Mouse (Mus musculus) inflammation-experienced regulatory T-cells, adult 6 months (primary cell): ENCODE measurements around the gene Slc23a4. TPM values are rescaled to one million over a fixed set of nuclear protein-coding genes. Genes with fewer than 3 reads are reported as not detected.

Experiments
- ATAC-seq: one replicate; pipeline ENCODE4 v1.8.0; 2017
- polyA plus RNA-seq, 3 experiments: library from polyadenylated mRNA; unstranded; fragments of 100-300 nt; shearing (Covaris generic); gene quantifications; one replicate each; pipeline ENCODE4 v1.2.1; 2017

Gene Slc23a4
- polyA plus RNA-seq, 3 experiments from 2014 or later: 0.59 TPM; not detected in 2

GRCm38 (mm10) chr6:34954926-34955861, 33.0 kb downstream of the Slc23a4 start:
- ATAC-seq: peak; percentile 92

DNA sequence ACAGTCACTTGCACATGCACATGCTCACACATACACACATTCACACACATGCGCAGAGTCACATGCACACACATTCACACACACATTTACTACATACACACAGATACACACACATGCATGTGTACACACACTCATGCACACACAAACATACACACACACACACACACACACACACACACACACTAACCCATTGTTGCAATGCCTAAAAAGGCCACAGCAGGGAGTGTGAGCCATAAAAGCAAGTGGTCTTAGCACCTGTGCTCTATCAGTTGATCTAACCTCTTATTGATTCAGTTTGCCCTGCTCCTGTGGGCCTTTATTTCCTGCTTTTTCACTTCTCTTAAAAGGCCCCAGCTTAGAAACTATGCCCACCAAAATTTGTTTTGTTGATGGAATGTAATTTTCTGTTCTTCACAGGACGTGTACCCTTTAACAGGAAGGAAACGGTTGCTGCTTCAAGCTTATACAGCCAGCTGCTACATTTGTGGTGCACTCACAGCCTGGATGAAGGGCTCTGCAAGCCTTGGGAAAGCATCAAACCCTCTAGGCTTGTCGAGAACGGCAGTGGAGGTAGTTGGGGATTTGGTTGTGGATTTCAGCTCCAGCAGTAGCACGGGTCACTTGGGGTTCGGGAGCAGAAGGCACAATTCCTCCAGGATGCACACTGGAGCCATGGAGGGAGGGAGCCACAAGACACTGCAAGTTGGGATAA, 36.1 kb downstream of the Slc23a4 start:
- no peak for ATAC-seq

GRCm38 (mm10) chr6:34951518-34951917, 36.7 kb downstream of the Slc23a4 start:
- ATAC-seq: no peak

DNA sequence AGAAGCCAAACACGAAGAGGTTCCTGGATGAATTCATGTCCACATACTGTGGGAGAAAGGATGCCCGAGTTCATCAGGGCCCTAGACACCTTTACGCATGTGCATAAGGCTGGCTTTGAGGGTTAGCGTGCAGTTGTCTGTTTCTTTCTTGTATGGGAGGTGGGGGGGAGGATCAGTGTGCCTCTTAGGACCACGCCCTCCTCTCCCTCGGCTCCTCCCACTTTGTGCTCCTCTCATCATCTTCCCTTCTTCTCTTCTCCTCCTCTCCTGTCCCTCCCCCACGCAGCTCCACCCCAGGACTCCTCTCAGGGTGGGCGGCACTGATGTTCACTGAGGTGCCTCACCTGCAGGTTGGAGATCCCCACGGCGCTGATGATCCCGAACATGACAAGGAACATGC, 39.7 kb downstream of the Slc23a4 start:
- no peak for ATAC-seq

- no peak for ATAC-seq
These were observed 41.6 kb downstream of the Slc23a4 start for GRCm38 (mm10) chr6:34946486-34947079.

GRCm38 (mm10) chr6:34943499-34943898, 44.7 kb downstream of the Slc23a4 start:
- no peak for ATAC-seq

DNA sequence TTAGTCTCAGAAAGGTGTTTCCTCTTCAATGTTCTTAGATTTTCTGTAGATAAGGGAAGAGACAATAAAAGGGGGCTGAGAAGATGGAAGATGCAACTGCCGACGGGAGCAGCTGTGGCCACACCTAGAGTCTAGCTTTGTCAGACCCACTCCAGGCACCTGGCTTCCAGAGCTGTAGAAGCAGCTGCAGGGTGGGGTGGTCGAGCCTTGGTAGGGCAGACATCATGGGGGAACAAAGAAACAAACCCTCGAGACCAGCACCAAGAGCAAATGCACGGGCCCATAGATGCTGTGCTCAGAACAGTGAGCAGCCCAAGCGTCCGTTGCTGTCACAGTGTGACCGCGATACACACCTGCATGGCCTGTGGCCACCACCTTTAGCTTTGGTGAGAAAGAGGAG, 45.8 kb downstream of the Slc23a4 start:
- ATAC-seq: no peak

DNA sequence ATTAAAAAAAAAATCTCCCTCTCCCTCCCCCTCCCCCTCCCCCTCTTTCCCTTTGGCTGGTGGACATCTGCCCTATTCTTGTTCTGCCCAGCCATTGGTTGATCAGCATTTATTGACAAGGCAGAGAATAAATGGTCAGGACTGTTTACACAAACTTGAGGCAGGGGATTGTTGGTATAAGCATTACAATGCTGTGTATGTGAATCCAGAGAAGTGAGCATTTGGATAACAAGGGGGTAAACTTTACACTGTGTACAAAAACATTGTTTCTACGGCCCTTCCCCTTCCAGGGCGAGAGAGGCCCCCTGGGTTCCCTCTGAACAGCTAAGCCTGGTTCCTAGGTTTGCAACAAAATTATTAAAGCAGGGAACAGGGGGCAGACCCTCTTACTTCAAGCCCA, 46.7 kb downstream of the Slc23a4 start:
- no peak for ATAC-seq

- ATAC-seq: no peak
These were observed 48.8 kb downstream of the Slc23a4 start for GRCm38 (mm10) chr6:34939451-34939850.

DNA sequence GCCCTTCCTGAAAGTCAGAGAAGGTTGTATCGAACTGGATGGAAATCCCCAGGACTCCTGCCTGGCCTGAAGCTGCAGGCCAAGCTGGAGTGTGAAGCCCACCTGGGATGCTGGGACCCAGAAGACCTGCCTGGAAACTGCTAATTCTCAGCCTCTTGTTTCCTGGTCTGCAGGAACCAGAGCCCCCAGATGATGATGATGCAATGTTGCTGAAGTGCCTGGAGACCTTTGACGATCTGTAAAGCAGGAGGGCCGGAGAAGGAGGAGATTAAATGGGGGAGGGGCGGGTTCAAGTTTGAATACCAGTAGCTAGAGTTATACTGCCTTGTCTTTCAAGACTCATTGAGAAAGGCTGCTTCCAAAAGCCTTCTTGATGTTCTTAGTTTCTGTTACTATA, 49.3 kb downstream of the Slc23a4 start:
- no peak for ATAC-seq

DNA sequence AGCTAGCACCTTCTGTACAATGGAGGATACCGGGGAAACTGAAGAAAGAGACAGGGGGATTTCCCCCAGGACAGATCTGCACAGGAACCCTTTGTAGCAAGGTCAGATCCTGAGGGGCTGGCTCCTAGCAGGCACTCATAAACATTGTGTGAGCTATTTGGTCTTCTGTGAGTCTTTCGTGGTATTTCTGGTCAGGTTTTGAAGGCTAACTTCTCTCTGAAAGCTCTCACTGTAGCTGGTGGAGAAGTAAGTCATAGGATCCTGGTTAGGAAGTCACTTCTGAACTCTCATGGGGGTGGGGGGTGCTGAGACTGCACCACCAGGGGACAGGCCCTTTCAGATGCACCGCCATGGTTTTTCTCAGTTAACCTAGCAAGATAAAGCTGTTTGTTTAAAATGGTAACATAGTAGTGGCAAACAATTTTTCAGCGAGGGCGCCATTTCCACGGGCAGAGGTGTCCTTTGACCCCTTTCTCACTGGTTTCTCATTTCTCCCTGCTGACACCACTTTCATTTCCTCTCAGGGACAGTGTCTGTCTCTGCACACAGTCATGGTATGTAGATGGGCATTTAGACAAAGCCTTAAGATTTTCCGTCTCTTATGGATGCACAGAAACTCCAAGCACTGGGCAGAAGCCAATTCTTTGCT, 49.8 kb downstream of the Slc23a4 start:
- peak; percentile 87 for ATAC-seq

GRCm38 (mm10) chr6:34936743-34937142, 51.5 kb downstream of the Slc23a4 start:
- ATAC-seq: no peak

DNA sequence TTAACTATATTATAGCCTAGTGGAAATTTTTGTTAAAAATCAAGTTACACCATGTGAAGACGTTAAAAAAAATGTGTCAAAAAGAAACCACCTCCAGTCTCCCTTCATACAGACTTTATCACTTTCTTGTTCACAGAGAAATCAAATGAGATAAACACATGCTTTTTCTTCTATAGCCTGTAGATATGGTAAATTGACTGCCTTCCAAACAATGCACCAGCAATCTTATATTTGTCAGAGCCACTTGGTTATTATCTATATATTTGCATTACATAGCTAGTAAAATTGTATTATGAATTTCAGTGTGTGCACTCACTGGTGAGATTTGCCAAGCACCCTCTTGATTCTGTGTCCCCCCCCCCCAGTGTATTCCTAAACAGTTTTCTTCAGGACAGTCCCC, 55.6 kb downstream of the Slc23a4 start:
- ATAC-seq: no peak

DNA sequence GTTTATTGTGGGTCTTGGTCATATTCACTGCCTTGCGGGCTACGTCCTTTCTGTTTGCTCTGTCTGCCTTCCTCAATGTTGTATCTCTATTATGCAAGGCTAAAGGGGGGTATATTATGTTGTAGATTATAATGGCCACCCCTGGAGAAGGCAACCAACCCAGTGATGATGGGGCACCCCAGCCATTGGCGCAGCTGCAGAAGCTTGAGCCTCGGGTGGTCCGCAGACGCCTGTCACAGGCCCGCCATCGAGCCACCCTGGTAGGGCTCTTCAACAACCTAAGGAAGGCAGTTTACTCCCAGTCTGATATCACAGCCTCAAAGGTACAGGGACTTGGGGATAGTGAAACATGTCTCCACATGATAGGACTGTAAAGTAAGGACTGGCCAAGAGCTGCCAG, 60.6 kb downstream of the Slc23a4 start:
- ATAC-seq: no peak

DNA sequence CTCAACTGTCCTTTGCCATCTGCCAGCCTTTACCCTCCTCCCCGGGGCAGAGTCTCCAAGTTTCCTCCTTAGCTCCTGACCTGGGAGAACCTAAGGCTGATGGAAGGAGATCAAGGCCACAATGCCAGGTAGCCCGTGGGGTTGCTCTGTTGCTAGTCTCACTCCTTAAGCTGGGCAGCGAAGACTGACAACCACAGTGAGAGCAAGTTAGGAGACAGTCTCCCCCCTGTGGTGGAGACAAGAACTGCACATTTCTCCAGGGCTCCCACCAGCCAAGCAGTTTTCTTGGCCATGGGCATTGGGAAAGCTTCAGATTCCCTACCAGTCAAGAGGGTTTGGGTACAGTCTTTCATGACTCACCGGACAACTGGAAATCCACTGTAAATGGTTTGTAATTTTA, 61.0 kb downstream of the Slc23a4 start:
- ATAC-seq: peak; percentile 88

GRCm38 (mm10) chr6:34921941-34922340, 66.3 kb downstream of the Slc23a4 start:
- no peak for ATAC-seq

- no peak for ATAC-seq
These were observed 67.6 kb downstream of the Slc23a4 start for GRCm38 (mm10) chr6:34920631-34921030.

DNA sequence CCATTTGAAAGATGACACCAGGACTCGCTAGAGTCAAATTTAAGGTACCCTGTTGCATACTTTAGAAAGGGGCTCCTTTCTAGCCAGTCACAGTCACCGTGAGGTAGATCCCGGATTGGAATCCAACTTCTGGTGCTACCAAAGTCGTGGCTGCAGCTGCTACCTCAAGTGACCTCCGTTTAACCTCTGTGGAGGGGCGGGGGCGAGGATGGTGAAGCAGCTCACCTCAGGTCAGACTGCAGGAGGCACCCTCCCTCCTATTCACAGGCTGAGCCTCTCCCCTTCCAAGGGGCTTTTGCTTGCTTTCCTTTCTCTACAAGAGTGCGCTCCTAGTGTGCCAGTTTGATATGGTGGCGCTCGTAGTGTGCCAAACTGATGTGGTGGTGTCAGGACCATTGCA, 68.2 kb downstream of the Slc23a4 start, which contains the start of gene Stra8:
TSS of gene Stra8 (plus strand) at position 208 of the 400 bp plus-strand sequence.
- ATAC-seq: no peak

- ATAC-seq: no peak
These were observed 69.1 kb downstream of the Slc23a4 start for GRCm38 (mm10) chr6:34919146-34919545.

- ATAC-seq: no peak
These were observed 73.7 kb downstream of the Slc23a4 start for GRCm38 (mm10) chr6:34914462-34914861.

GRCm38 (mm10) chr6:34913341-34914040, 74.7 kb downstream of the Slc23a4 start:
- ATAC-seq: no peak
